19 mouse cellular contexts compared by ENCODE assay signal in genomic region chr9:105880743-105881142, GRCm38 (mm10). TPM values are rescaled to one million over a fixed set of nuclear protein-coding genes. Genes with fewer than 3 reads are reported as not detected.
DNase-seq lines count a peak whose midpoint lies in the region; ATAC-seq and TF ChIP-seq lines count a peak whose summit lies in the region.
"Had no signal": no experiment of that assay in that cellular context is flagged by ENCODE, and none has a peak within 500 bp of the region (broad histone marks: within the 10 kb centered on the region; RNA-seq: fewer than 3 reads in every experiment).

No protein-coding gene starts in this region.

- peak; percentile 5 to 10 for DNase-seq in heart, adult 18-20 months
- no peak for DNase-seq in CH12.LX (ENCODE audit: extremely low read depth)
- peak; percentile 40 for DNase-seq in fibroblast of lung, adult 2 months (ENCODE audit: low read depth)
- DNase-seq in kidney, postnatal 4 days = peak; percentile 49 to 66
- no peak for DNase-seq in thymus, postnatal 0 days (ENCODE audit: low spot score)
- no peak for DNase-seq in thymus, postnatal 14 days
- DNase-seq: cerebellum, adult 9-11 months; retina, postnatal 1 day; thymus, postnatal 36 days had no signal

- H3K4me1 ChIP-seq in heart, embryonic 12.5 days (replicated peaks) = peaks cover 7% of the 10 kb centered on the region
- no peaks in the 10 kb centered on the region for H3K4me1 ChIP-seq in CH12.LX (ENCODE audit: control insufficient read depth in 1 of 2, insufficient read depth in 2 of 2)
- H3K4me1 ChIP-seq: hindbrain, embryonic 10.5 days; limb, embryonic 15.5 days had no signal

- no peak for TF ChIP-seq POLR2A in CH12.LX (IDR thresholded peaks at IDR 0.05; ENCODE audit: low read depth, low read length)

- H3K9me3 ChIP-seq in heart, embryonic 12.5 days (replicated peaks) = no peaks in the 10 kb centered on the region
- no peaks in the 10 kb centered on the region for H3K9me3 ChIP-seq in CH12.LX (replicated peaks; ENCODE audit: low read length)
- H3K9me3 ChIP-seq: hindbrain, embryonic 10.5 days; limb, embryonic 15.5 days had no signal

- ATAC-seq in heart, embryonic 12.5 days (ENCODE audit: insufficient number of reproducible peaks, low FRiP score) = no peak; the same call in 1 of the 2 replicates
- ATAC-seq: CD4-positive, CD25-positive, alpha-beta regulatory T cell, adult 4 months; forebrain, embryonic 14.5 days; intestine, embryonic 16.5 days; Patski had no signal

- TF ChIP-seq EP300 in CH12.LX (IDR thresholded peaks at IDR 0.05; ENCODE audit: low read length) = no peak

- H3K4me2 ChIP-seq in heart, embryonic 12.5 days = no peak overlapping the region
- H3K4me2 ChIP-seq in CH12.LX (ENCODE audit: insufficient read depth, low read depth, poor library complexity, severe bottlenecking) = no peak overlapping the region
- H3K4me2 ChIP-seq: limb, embryonic 15.5 days; midbrain, embryonic 11.5 days had no signal

- no peaks in the 10 kb centered on the region for H3K79me2 ChIP-seq in CH12.LX (replicated peaks; ENCODE audit: control insufficient read depth, extremely low read depth, insufficient read depth, poor library complexity, severe bottlenecking)

- dilution Hi-C loops in CH12.LX (cut with MboI; ENCODE audit: extremely low pct_ligation_motif_present, extremely low pct_unique_long_range_greater_than_20kb, low sequenced_read_pairs) = no loop called here

- H3K36me3 ChIP-seq in heart, embryonic 12.5 days = no peaks in the 10 kb centered on the region
- no peaks in the 10 kb centered on the region for H3K36me3 ChIP-seq in CH12.LX (replicated peaks in 1 of 2; ENCODE audit: control insufficient read depth in 1 of 2, insufficient read depth in 1 of 2, low read length in 1 of 2)
- H3K36me3 ChIP-seq: hindbrain, embryonic 10.5 days; limb, embryonic 15.5 days had no signal

- no peak overlapping the region for H3K27ac ChIP-seq in heart, embryonic 12.5 days (ENCODE audit: poor library complexity, severe bottlenecking)
- no peak overlapping the region for H3K27ac ChIP-seq in CH12.LX (ENCODE audit: insufficient read depth, low read depth)
- H3K27ac ChIP-seq: hindbrain, embryonic 10.5 days; left cerebral cortex, adult 2 months; limb, embryonic 15.5 days had no signal

- H3K27me3 ChIP-seq in heart, embryonic 12.5 days (replicated peaks) = no peaks in the 10 kb centered on the region
- H3K27me3 ChIP-seq in CH12.LX (replicated peaks) = peaks cover 37% of the 10 kb centered on the region
- H3K27me3 ChIP-seq: limb, embryonic 15.5 days; Patski had no signal

- WGBS in heart, embryonic 12.5 days = 61% methylated on average over 4 of the region's 4 CpGs

- in situ Hi-C loops in CH12.LX (cut with MboI; ENCODE audit: low pct_ligation_motif_present, low pct_unique_long_range_greater_than_20kb, low sequenced_read_pairs) = no loop called here

- H3K4me3 ChIP-seq in heart, embryonic 12.5 days = no peak overlapping the region
- H3K4me3 ChIP-seq in CH12.LX (replicated peaks in 1 of 3; ENCODE audit: low read depth in 2 of 3, low read length in 2 of 3, poor library complexity in 1 of 3) = no peak overlapping the region
- H3K4me3 ChIP-seq: hindbrain, embryonic 10.5 days; left cerebral cortex, adult 2 months; limb, embryonic 15.5 days had no signal

- no peak overlapping the region for H3K9ac ChIP-seq in heart, embryonic 12.5 days
- H3K9ac ChIP-seq in CH12.LX (ENCODE audit: insufficient read depth, low read depth) = no peak overlapping the region
- H3K9ac ChIP-seq: limb, embryonic 15.5 days had no signal

- no peak for TF ChIP-seq CTCF in CH12.LX (conservative IDR thresholded peaks at IDR 0.05 in 1 of 2, IDR thresholded peaks at IDR 0.05 in 1 of 2; ENCODE audit: low read depth in 2 of 2, low read length in 2 of 2)

- no peak for TF ChIP-seq RAD21 in CH12.LX (IDR thresholded peaks at IDR 0.05; ENCODE audit: low read depth, low read length)

TF ChIP-seq in CH12.LX, 34 proteins besides CTCF, POLR2A, EP300 and RAD21:
- no peak for TF ChIP-seq IRF4 (IDR thresholded peaks at IDR 0.05; ENCODE audit: low read depth, low read length)
- TF ChIP-seq MYC (IDR thresholded peaks at IDR 0.05; ENCODE audit: low read depth, low read length) = no peak
- TF ChIP-seq ELF1 (IDR thresholded peaks at IDR 0.05; ENCODE audit: low read depth, low read length) = no peak
- TF ChIP-seq ZNF384 (IDR thresholded peaks at IDR 0.05; ENCODE audit: low read depth, low read length) = no peak
- no peak for TF ChIP-seq JUND (conservative IDR thresholded peaks at IDR 0.05; ENCODE audit: low read depth, low read length)
- TF ChIP-seq USF1 (IDR thresholded peaks at IDR 0.05; ENCODE audit: low read depth, low read length) = peak; percentile 16; the same call in 1 of the 2 replicates
- TF ChIP-seq MAX (IDR thresholded peaks at IDR 0.05; ENCODE audit: low read length) = no peak
- TF ChIP-seq BHLHE40 (IDR thresholded peaks at IDR 0.05; ENCODE audit: low read depth, low read length) = peak; percentile 48
- no peak for TF ChIP-seq SMC3 (IDR thresholded peaks at IDR 0.05; ENCODE audit: low read depth, low read length)

RNA-seq across cellular contexts. Expression of gene Col6a6, which starts 52.8 kb away (rescaled TPM):
- 1 to 10 TPM; 2.8 to 3.5 TPM for total RNA-seq in heart, adult 18-20 months (2021)
- 1.3 and 1.6 TPM in 2 replicates for polyA plus RNA-seq in heart, embryonic 12.5 days (2016; fragmentation: Nextera tagmentation; extraction: Ambion mirVana)
- not detected in 2 replicates for total RNA-seq in CH12.LX (2012; rRNA removed)
- not detected in 2 replicates for total RNA-seq in CH12.LX (2014; rRNA removed)
- polyA plus RNA-seq in CH12.LX (2012; ENCODE audit: insufficient read length, low read depth) = not detected in 2 replicates
- 0.33 and 0.48 TPM in 2 replicates for polyA plus RNA-seq in thymus, postnatal 0 days (2015; fragmentation: Nextera tagmentation; extraction: Ambion mirVana)
- total RNA-seq: granulocyte monocyte progenitor cell, adult 5-6 weeks had no signal
- polyA plus RNA-seq: CD4-positive, CD25-positive, alpha-beta regulatory T cell, adult 4 months; forebrain, embryonic 14.5 days; Patski had no signal

Comparison
In these comparisons a context has a peak if more than half of its experiments do, and no peak if none do; other contexts are left out.
1. DNase-seq: peak in heart, adult 18-20 months (2 of 2), fibroblast of lung, adult 2 months (single experiment) and kidney, postnatal 4 days (2 of 2); none in CH12.LX (single experiment), thymus, postnatal 0 days (single experiment) and thymus, postnatal 14 days (single experiment).